In the genomic region with DNA sequence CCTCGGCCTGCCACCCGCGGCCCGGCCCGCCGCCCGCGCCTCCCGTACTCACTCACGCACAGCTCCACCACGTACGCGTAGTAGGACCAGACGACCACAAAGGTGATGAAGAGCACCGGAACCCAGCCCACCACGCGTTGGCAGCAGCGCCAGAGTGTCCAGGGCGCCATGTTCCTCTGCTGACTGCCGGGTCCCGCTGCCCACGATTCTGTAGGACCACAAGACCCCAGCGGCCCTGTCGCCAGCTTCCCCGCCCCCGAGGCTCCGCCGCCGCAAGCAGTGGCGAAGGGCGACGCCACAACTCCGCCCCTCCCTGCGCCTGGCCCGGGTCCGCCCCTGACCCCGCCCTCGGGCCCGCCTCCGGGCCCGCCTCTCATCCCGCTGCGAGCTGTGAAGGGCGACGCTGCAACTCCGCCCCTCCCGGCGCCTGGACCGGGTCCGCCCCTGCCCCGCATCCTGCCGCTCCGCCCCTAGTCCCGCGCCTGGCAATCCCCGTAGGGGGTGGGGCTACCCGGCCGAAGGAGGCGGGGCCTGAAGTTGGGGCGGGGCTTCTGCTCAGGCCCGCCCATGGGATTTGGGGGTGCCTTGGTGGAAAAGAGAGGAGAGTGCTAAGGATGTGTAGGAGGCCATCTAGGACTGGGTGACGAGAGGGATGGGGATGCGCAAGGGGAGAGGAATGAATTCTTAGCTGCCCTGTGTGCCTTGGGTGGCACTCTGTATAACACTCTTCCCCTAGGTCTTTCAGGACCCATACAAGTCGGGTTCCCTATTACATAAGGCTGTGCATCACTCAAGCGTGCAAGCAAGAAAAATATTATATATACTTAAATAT, we compare ENCODE assay signal across 8 mouse cellular contexts. TPM values are rescaled to one million over a fixed set of nuclear protein-coding genes. Genes with fewer than 3 reads are reported as not detected.
DNase-seq lines count a peak whose midpoint lies in the region; ATAC-seq lines count a peak whose summit lies in the region.

A gene (minus strand): TSS at position 266 of the 832 bp plus-strand sequence.

- peak; percentile 84 for ATAC-seq in common myeloid progenitor, adult 5-6 weeks (replicated peaks; ENCODE audit: low read depth, poor library complexity, severe bottlenecking)
- ATAC-seq in megakaryocyte progenitor cell, adult 5-6 weeks (replicated peaks; ENCODE audit: poor library complexity), result peak; percentile 89

- peak; percentile 97 for DNase-seq in ZHBTc4 (ENCODE audit: low read depth, low spot score)
- DNase-seq in gastrocnemius, adult 8-10 months (ENCODE audit: low spot score in 2 of 2), result peak; percentile 91 to 92
- DNase-seq in hindlimb bud, embryonic 11.5 days (ENCODE audit: extremely low spot score, low read depth, low spot score), result peak; percentile 50
- peak; percentile 91 to 97 for DNase-seq in left cerebral cortex, adult 9 months (ENCODE audit: low spot score in 2 of 2)
- DNase-seq in right cerebral cortex, postnatal 14 days, result peak; percentile 95
- DNase-seq in urinary bladder, postnatal 36 days (ENCODE audit: low spot score in 2 of 2), result peak; percentile 93 to 94

RNA-seq across cellular contexts. Expression of the gene that starts here (rescaled TPM):
- total RNA-seq in common myeloid progenitor, adult 5-6 weeks (2017), result 28.6 and 32.3 TPM in 2 replicates
- total RNA-seq in gastrocnemius, adult 8-10 months (2022), result 1 to 10 TPM; 2.2 to 3.8 (median 2.9) TPM
- 43.5 and 49.2 TPM in 2 replicates for total RNA-seq in megakaryocyte progenitor cell, adult 5-6 weeks (2015)
- total RNA-seq in megakaryocyte progenitor cell, adult 5-6 weeks (2017), result 40.8 and 44.5 TPM in 2 replicates

Comparison
In these comparisons a context has a peak if more than half of its experiments do, and no peak if none do; other contexts are left out.
1. Peak in every context shown above with its lines: DNase-seq and ATAC-seq.